Mouse (Mus musculus): Measurements from ENCODE around the gene Ccpg1os. TPM values are rescaled to one million over a fixed set of nuclear protein-coding genes. Genes with fewer than 3 reads are reported as not detected.

Ccpg1os gene
- polyA plus RNA-seq, 1 experiment from 2014 or later = 12.7 TPM

DNA sequence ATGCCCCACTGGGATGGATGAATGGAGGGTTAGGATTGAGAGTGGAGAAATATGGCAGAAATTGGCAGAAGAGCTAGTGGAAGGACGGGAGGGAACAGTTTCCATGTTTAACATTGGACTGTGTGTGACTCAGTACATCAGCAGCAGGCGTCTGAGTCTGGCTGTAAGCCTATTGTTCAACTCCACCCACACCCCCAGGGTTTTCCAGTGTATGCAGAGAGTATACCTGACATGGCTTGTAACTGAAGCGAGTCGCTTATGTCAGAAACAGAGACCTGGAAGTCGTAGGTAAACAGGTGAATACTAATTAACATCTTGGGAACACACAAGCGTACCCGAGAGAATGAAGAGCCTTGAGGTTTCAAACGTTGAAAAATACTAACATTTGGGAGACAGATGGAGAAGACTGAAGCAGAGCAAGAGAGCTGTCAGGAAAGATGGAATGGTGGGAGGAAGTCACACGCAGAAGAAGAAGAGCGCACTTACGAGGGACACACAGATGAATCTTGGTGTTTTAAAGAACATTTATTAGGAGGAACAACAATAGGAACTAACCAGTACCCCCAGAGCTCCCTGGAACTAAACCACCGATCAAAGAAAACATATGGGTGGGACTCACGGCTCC, 53.9 kb downstream of the Ccpg1os start:
- Histone ChIP-seq H3K4me2 (ENCODE audit: low read depth, low read length) (no peak overlapping the region), H3K36me3 (replicated peaks; ENCODE audit: control insufficient read depth, insufficient read depth, low read depth, low read length) (no peaks in the 10 kb centered on the region), H3K9ac (replicated peaks; ENCODE audit: low read length) (no peak overlapping the region), H3K9me3 (replicated peaks; ENCODE audit: control insufficient read depth, low read length) (no peaks in the 10 kb centered on the region), H3K4me1 (ENCODE audit: control insufficient read depth, insufficient read depth, low read length) (no peaks in the 10 kb centered on the region), H3K27me3 (ENCODE audit: control insufficient read depth, insufficient read depth, low read length) (no peaks in the 10 kb centered on the region), H3K4me3 (ENCODE audit: low read depth, low read length) (no peak overlapping the region), H3K27ac (replicated peaks; ENCODE audit: low read depth, low read length) (no peak overlapping the region)
- ATAC-seq (replicated peaks; ENCODE audit: insufficient number of reproducible peaks, low FRiP score, low TSS enrichment, low read depth) (no peak), DNase-seq (ENCODE audit: low spot score) (no peak)
- WGBS = 84% methylated on average over 13 of the region's 13 CpGs

Small RNAs within 50 kb of the gene (microRNA-seq; reads per million reads assigned to microRNA genes)
- gene Gm27353 (ENCODE audit: borderline number of aligned reads) = not detected

Other genes with a start within 250 kb of the Ccpg1os start
- gene Prtg, start 178.5 kb downstream of the Ccpg1os start, polyA plus RNA-seq (2014; fragmentation: Nextera tagmentation; extraction: Ambion mirVana) = 3.8 and 3.9 TPM in 2 replicates
- gene Pygo1, start 59.7 kb downstream of the Ccpg1os start, polyA plus RNA-seq (2014; fragmentation: Nextera tagmentation; extraction: Ambion mirVana) = 10.7 and 12.7 TPM in 2 replicates
- gene Dyx1c1, start 26.6 kb downstream of the Ccpg1os start, polyA plus RNA-seq (2014; fragmentation: Nextera tagmentation; extraction: Ambion mirVana) = 1.1 and 1.5 TPM in 2 replicates
- 0.14 and 0.18 TPM in 2 replicates for gene Gm44503, start 26.5 kb downstream of the Ccpg1os start, polyA plus RNA-seq (2014; fragmentation: Nextera tagmentation; extraction: Ambion mirVana)
- 20.1 and 21.9 TPM in 2 replicates for gene Ccpg1, start within 50 bp of the Ccpg1os start, polyA plus RNA-seq (2014; fragmentation: Nextera tagmentation; extraction: Ambion mirVana)
- gene Pigb, start 55.0 kb upstream of the Ccpg1os start, polyA plus RNA-seq (2014; fragmentation: Nextera tagmentation; extraction: Ambion mirVana) = 17.9 and 18.1 TPM in 2 replicates
- 2.4 and 2.5 TPM in 2 replicates for gene Rab27a, start 59.5 kb upstream of the Ccpg1os start, polyA plus RNA-seq (2014; fragmentation: Nextera tagmentation; extraction: Ambion mirVana)
- gene Khdc3, start 116.5 kb upstream of the Ccpg1os start, polyA plus RNA-seq (2014; fragmentation: Nextera tagmentation; extraction: Ambion mirVana) = 0.28 TPM in 1 of 2 replicates, not detected in the other
- gene Gm20509, start 117.1 kb upstream of the Ccpg1os start, polyA plus RNA-seq (2014; fragmentation: Nextera tagmentation; extraction: Ambion mirVana) = 0.24 TPM in 1 of 2 replicates, not detected in the other
- 183 and 193 TPM in 2 replicates for gene Rsl24d1, start 128.0 kb upstream of the Ccpg1os start, polyA plus RNA-seq (2014; fragmentation: Nextera tagmentation; extraction: Ambion mirVana)